Mouse (Mus musculus): ENCODE data around the gene Alox12b. TPM values are rescaled to one million over a fixed set of nuclear protein-coding genes. Genes with fewer than 3 reads are reported as not detected.

Gene Alox12b
- total RNA-seq, 1 experiment = 0.22 TPM

GRCm38 (mm10) chr11:69114621-69115020 lies 42.2 kb upstream of the Alox12b start:
- Histone ChIP-seq H3K36me3 (ENCODE audit: control insufficient read depth, insufficient read depth, low read length, poor library complexity, severe bottlenecking) (no peaks in the 10 kb centered on the region), H3K9ac (ENCODE audit: insufficient read depth, low read depth, low read length, poor library complexity, severe bottlenecking) (no peak overlapping the region), H3K4me3 (ENCODE audit: insufficient read depth in 1 of 2, low read depth in 1 of 2, low read length in 2 of 2, poor library complexity in 1 of 2, severe bottlenecking in 1 of 2) (no peak overlapping the region), H3K27ac (ENCODE audit: insufficient read depth, low read depth, low read length, poor library complexity, severe bottlenecking) (no peak overlapping the region), H3K9me3 (ENCODE audit: control insufficient read depth, insufficient read depth, low read depth, low read length) (no peaks in the 10 kb centered on the region), H3K4me1 (ENCODE audit: control insufficient read depth in 2 of 2, insufficient read depth in 2 of 2, low read length in 2 of 2, poor library complexity in 1 of 2) (peaks cover 2 to 3% of the 10 kb centered on the region in 2 experiments; a peak in 1 of 4 replicates)
- TF ChIP-seq CHD2 (IDR thresholded peaks at IDR 0.05; ENCODE audit: low read depth, low read length) (no peak), MAFK (IDR thresholded peaks at IDR 0.05; ENCODE audit: insufficient read depth, low read depth, low read length) (no peak), ZNF384 (IDR thresholded peaks at IDR 0.05; ENCODE audit: low read depth, low read length) (no peak), ZC3H11A (IDR thresholded peaks at IDR 0.05; ENCODE audit: borderline replicate concordance, low read depth, low read length) (no peak), HCFC1 (IDR thresholded peaks at IDR 0.05; ENCODE audit: borderline replicate concordance, insufficient read depth, low read length) (no peak)
- no peak for DNase-seq (ENCODE audit: low read depth, low spot score)
- in situ Hi-C loops (cut with MboI; ENCODE audit: low sequenced_read_pairs in 2 of 2, unreplicated experiment in 2 of 2) = no loop called here

GRCm38 (mm10) chr11:69116843-69117242 lies 39.9 kb upstream of the Alox12b start:
- Histone ChIP-seq H3K36me3 (ENCODE audit: control insufficient read depth, insufficient read depth, low read length, poor library complexity, severe bottlenecking) (no peaks in the 10 kb centered on the region), H3K9ac (ENCODE audit: insufficient read depth, low read depth, low read length, poor library complexity, severe bottlenecking) (no peak overlapping the region), H3K4me1 (ENCODE audit: control insufficient read depth in 2 of 2, insufficient read depth in 2 of 2, low read length in 2 of 2, poor library complexity in 1 of 2) (peaks cover 0 to 4% of the 10 kb centered on the region in 2 experiments; a peak in 1 of 4 replicates), H3K4me3 (ENCODE audit: insufficient read depth in 1 of 2, low read depth in 1 of 2, low read length in 2 of 2, poor library complexity in 1 of 2, severe bottlenecking in 1 of 2) (no peak overlapping the region), H3K9me3 (ENCODE audit: control insufficient read depth, insufficient read depth, low read depth, low read length) (no peaks in the 10 kb centered on the region), H3K27ac (ENCODE audit: insufficient read depth, low read depth, low read length, poor library complexity, severe bottlenecking) (no peak overlapping the region)
- TF ChIP-seq ZNF384 (IDR thresholded peaks at IDR 0.05; ENCODE audit: low read depth, low read length) = no peak
- no peak for TF ChIP-seq HCFC1 (IDR thresholded peaks at IDR 0.05; ENCODE audit: borderline replicate concordance, insufficient read depth, low read length)
- no peak for TF ChIP-seq ZC3H11A (IDR thresholded peaks at IDR 0.05; ENCODE audit: borderline replicate concordance, low read depth, low read length)
- TF ChIP-seq MAFK (IDR thresholded peaks at IDR 0.05; ENCODE audit: insufficient read depth, low read depth, low read length) = no peak
- no peak for TF ChIP-seq CHD2 (IDR thresholded peaks at IDR 0.05; ENCODE audit: low read depth, low read length)
- no peak for DNase-seq (ENCODE audit: low read depth, low spot score)
- in situ Hi-C loops (cut with MboI; ENCODE audit: low sequenced_read_pairs in 2 of 2, unreplicated experiment in 2 of 2) = no loop called here

- Histone ChIP-seq H3K36me3 (ENCODE audit: control insufficient read depth, insufficient read depth, low read length, poor library complexity, severe bottlenecking) (no peaks in the 10 kb centered on the region), H3K4me1 (ENCODE audit: control insufficient read depth in 2 of 2, insufficient read depth in 2 of 2, low read length in 2 of 2, poor library complexity in 1 of 2) (peaks cover 0 to 4% of the 10 kb centered on the region in 2 experiments; a peak in 1 of 4 replicates), H3K27ac (ENCODE audit: insufficient read depth, low read depth, low read length, poor library complexity, severe bottlenecking) (no peak overlapping the region), H3K4me3 (ENCODE audit: insufficient read depth in 1 of 2, low read depth in 1 of 2, low read length in 2 of 2, poor library complexity in 1 of 2, severe bottlenecking in 1 of 2) (peak overlapping the region; percentile 59 to 72), H3K9ac (ENCODE audit: insufficient read depth, low read depth, low read length, poor library complexity, severe bottlenecking) (0 out of 2 replicates have a peak overlapping the region, but pooled peaks have one; percentile 9), H3K9me3 (ENCODE audit: control insufficient read depth, insufficient read depth, low read depth, low read length) (no peaks in the 10 kb centered on the region)
- no peak for TF ChIP-seq ZNF384 (IDR thresholded peaks at IDR 0.05; ENCODE audit: low read depth, low read length)
- TF ChIP-seq ZC3H11A (IDR thresholded peaks at IDR 0.05; ENCODE audit: borderline replicate concordance, low read depth, low read length) = no peak
- TF ChIP-seq CHD2 (IDR thresholded peaks at IDR 0.05; ENCODE audit: low read depth, low read length) = no peak
- TF ChIP-seq MAFK (IDR thresholded peaks at IDR 0.05; ENCODE audit: insufficient read depth, low read depth, low read length) = no peak
- no peak for TF ChIP-seq HCFC1 (IDR thresholded peaks at IDR 0.05; ENCODE audit: borderline replicate concordance, insufficient read depth, low read length)
- no peak for DNase-seq (ENCODE audit: low read depth, low spot score)
- in situ Hi-C loops (cut with MboI; ENCODE audit: low sequenced_read_pairs in 2 of 2, unreplicated experiment in 2 of 2) = no loop called here
Observed at GRCm38 (mm10) chr11:69117737-69118695, 38.8 kb upstream of the Alox12b start.

GRCm38 (mm10) chr11:69118765-69119164 lies 38.0 kb upstream of the Alox12b start:
- DNase-seq (ENCODE audit: low read depth, low spot score) = no peak
- Histone ChIP-seq H3K9me3 (ENCODE audit: control insufficient read depth, insufficient read depth, low read depth, low read length) (no peaks in the 10 kb centered on the region), H3K27ac (ENCODE audit: insufficient read depth, low read depth, low read length, poor library complexity, severe bottlenecking) (no peak overlapping the region), H3K9ac (ENCODE audit: insufficient read depth, low read depth, low read length, poor library complexity, severe bottlenecking) (no peak overlapping the region), H3K36me3 (ENCODE audit: control insufficient read depth, insufficient read depth, low read length, poor library complexity, severe bottlenecking) (no peaks in the 10 kb centered on the region), H3K4me1 (ENCODE audit: control insufficient read depth in 2 of 2, insufficient read depth in 2 of 2, low read length in 2 of 2, poor library complexity in 1 of 2) (peaks cover 0 to 4% of the 10 kb centered on the region in 2 experiments; a peak in 1 of 4 replicates), H3K4me3 (ENCODE audit: insufficient read depth in 1 of 2, low read depth in 1 of 2, low read length in 2 of 2, poor library complexity in 1 of 2, severe bottlenecking in 1 of 2) (peak overlapping the region; percentile 59 to 72)
- in situ Hi-C loops (cut with MboI; ENCODE audit: low sequenced_read_pairs in 2 of 2, unreplicated experiment in 2 of 2) = no loop called here
- TF ChIP-seq MAFK (IDR thresholded peaks at IDR 0.05; ENCODE audit: insufficient read depth, low read depth, low read length) (peak; percentile 94), ZNF384 (IDR thresholded peaks at IDR 0.05; ENCODE audit: low read depth, low read length) (peak; percentile 95), HCFC1 (IDR thresholded peaks at IDR 0.05; ENCODE audit: borderline replicate concordance, insufficient read depth, low read length) (no peak)
